ENCODE assay signal across 21 mouse cellular contexts in genomic region chr3:94382308-94382707, GRCm38 (mm10). TPM values are rescaled to one million over a fixed set of nuclear protein-coding genes. Genes with fewer than 3 reads are reported as not detected.
DNase-seq lines count a peak whose midpoint lies in the region; ATAC-seq lines count a peak whose summit lies in the region.
"Had no signal": no experiment of that assay in that cellular context is flagged by ENCODE, and none has a peak within 500 bp of the region (broad histone marks: within the 10 kb centered on the region; RNA-seq: fewer than 3 reads in every experiment).

No protein-coding gene starts in this region.

- H3K4me2 ChIP-seq in heart, embryonic 16.5 days (ENCODE audit: low read depth, low read length) = no peak overlapping the region
- no peak overlapping the region for H3K4me2 ChIP-seq in hindbrain, embryonic 16.5 days (ENCODE audit: low read length)
- H3K4me2 ChIP-seq: forebrain, embryonic 13.5 days; heart, embryonic 13.5 days; hindbrain, embryonic 13.5 days had no signal

- no peak overlapping the region for H3K27ac ChIP-seq in heart, embryonic 16.5 days (ENCODE audit: low read length)
- no peak overlapping the region for H3K27ac ChIP-seq in hindbrain, embryonic 16.5 days (ENCODE audit: low read depth, low read length)
- H3K27ac ChIP-seq: embryonic facial prominence, embryonic 10.5 days; forebrain, embryonic 13.5 days; heart, embryonic 13.5 days; hindbrain, embryonic 13.5 days had no signal

- H3K27me3 ChIP-seq in heart, embryonic 16.5 days (ENCODE audit: control insufficient read depth, insufficient read depth, low read length) = no peaks in the 10 kb centered on the region
- no peaks in the 10 kb centered on the region for H3K27me3 ChIP-seq in hindbrain, embryonic 16.5 days (replicated peaks; ENCODE audit: control insufficient read depth, insufficient read depth, low read length)
- H3K27me3 ChIP-seq: forebrain, embryonic 13.5 days had no signal

- no peak overlapping the region for H3K4me3 ChIP-seq in heart, embryonic 16.5 days (ENCODE audit: low read length)
- H3K4me3 ChIP-seq in hindbrain, embryonic 16.5 days (ENCODE audit: low read length) = no peak overlapping the region
- H3K4me3 ChIP-seq: embryonic facial prominence, embryonic 10.5 days; forebrain, embryonic 13.5 days; heart, embryonic 13.5 days; hindbrain, embryonic 13.5 days had no signal

- H3K4me1 ChIP-seq in heart, embryonic 16.5 days (ENCODE audit: control insufficient read depth, insufficient read depth, low read length) = no peaks in the 10 kb centered on the region
- no peaks in the 10 kb centered on the region for H3K4me1 ChIP-seq in hindbrain, embryonic 16.5 days (ENCODE audit: control insufficient read depth, insufficient read depth, low read depth, low read length)
- H3K4me1 ChIP-seq: forebrain, embryonic 13.5 days had no signal

- H3K36me3 ChIP-seq in heart, embryonic 16.5 days (ENCODE audit: control insufficient read depth, insufficient read depth) = no peaks in the 10 kb centered on the region
- H3K36me3 ChIP-seq in hindbrain, embryonic 16.5 days (ENCODE audit: control insufficient read depth, insufficient read depth, low read length) = no peaks in the 10 kb centered on the region
- H3K36me3 ChIP-seq: embryonic facial prominence, embryonic 10.5 days; heart, embryonic 13.5 days; hindbrain, embryonic 13.5 days had no signal

- H3K9me3 ChIP-seq in heart, embryonic 16.5 days (replicated peaks; ENCODE audit: control insufficient read depth, low read length) = no peaks in the 10 kb centered on the region
- no peaks in the 10 kb centered on the region for H3K9me3 ChIP-seq in hindbrain, embryonic 16.5 days (ENCODE audit: control insufficient read depth, low read length)
- H3K9me3 ChIP-seq: embryonic facial prominence, embryonic 10.5 days; forebrain, embryonic 13.5 days; heart, embryonic 13.5 days; hindbrain, embryonic 13.5 days had no signal

- WGBS in heart, embryonic 16.5 days = 56% methylated on average over 5 of the region's 5 CpGs
- WGBS in hindbrain, embryonic 16.5 days = 85% methylated on average over 5 of the region's 5 CpGs

- H3K9ac ChIP-seq in heart, embryonic 16.5 days (ENCODE audit: low read length) = no peak overlapping the region
- H3K9ac ChIP-seq in hindbrain, embryonic 16.5 days (ENCODE audit: low read depth, low read length) = no peak overlapping the region
- H3K9ac ChIP-seq: forebrain, embryonic 13.5 days; heart, embryonic 13.5 days; hindbrain, embryonic 13.5 days had no signal

- no peak for DNase-seq in heart, adult 11 months
- peak; percentile 80 for DNase-seq in thymus, postnatal 14 days
- no peak for DNase-seq in left cerebral cortex, adult 8-10 months (ENCODE audit: low spot score in 2 of 2)
- no peak for DNase-seq in gastrocnemius, postnatal 4 days (ENCODE audit: low spot score in 2 of 2)
- DNase-seq: adrenal gland, postnatal 10 days; cerebellum, adult 11 months; cerebellum, adult 8-10 months; cerebellum, postnatal 14 days; gastrocnemius, postnatal 10 days; heart, postnatal 10 days; heart, postnatal 4 days had no signal

- peak; percentile 28; the same call in 1 of the 2 replicates for ATAC-seq in heart, embryonic 16.5 days (replicated peaks; ENCODE audit: extremely low read depth, insufficient read depth, low FRiP score)
- 0 out of 2 replicates have a peak, but pooled peaks have one; percentile 19 for ATAC-seq in megakaryocyte progenitor cell, adult 5-6 weeks (replicated peaks; ENCODE audit: poor library complexity)
- ATAC-seq in hindbrain, embryonic 16.5 days = no peak
- ATAC-seq: forebrain, embryonic 13.5 days had no signal

RNA-seq across cellular contexts. Expression of gene Rorc, which starts 9.7 kb away (rescaled TPM):
- 10.1 and 15.1 TPM in 2 replicates for polyA plus RNA-seq in heart, embryonic 16.5 days (2015; fragmentation: Nextera tagmentation; extraction: Ambion mirVana)
- total RNA-seq in megakaryocyte progenitor cell, adult 5-6 weeks (2015) = 0.05 and 0.15 TPM in 2 replicates
- 0.44 TPM in 1 of 2 replicates, not detected in the other for total RNA-seq in megakaryocyte progenitor cell, adult 5-6 weeks (2017)
- polyA plus RNA-seq in hindbrain, embryonic 16.5 days (2015; fragmentation: Nextera tagmentation; extraction: Ambion mirVana) = 0.36 and 0.54 TPM in 2 replicates
- total RNA-seq in left cerebral cortex, adult 8-10 months (2022) = 1 to 10 TPM; 1.3 to 2.6 (median 2.0) TPM
- total RNA-seq in gastrocnemius, postnatal 4 days (2021) = 10 to 100 TPM; 21.5 to 22.9 TPM
- total RNA-seq: MEL had no signal

RNA-seq across cellular contexts. Expression of gene Lingo4, which starts 16.0 kb away (rescaled TPM):
- polyA plus RNA-seq in heart, embryonic 16.5 days (2015; fragmentation: Nextera tagmentation; extraction: Ambion mirVana) = 0.27 and 0.46 TPM in 2 replicates
- total RNA-seq in megakaryocyte progenitor cell, adult 5-6 weeks (2015) = not detected in 2 replicates
- not detected in 2 replicates for total RNA-seq in megakaryocyte progenitor cell, adult 5-6 weeks (2017)
- polyA plus RNA-seq in hindbrain, embryonic 16.5 days (2015; fragmentation: Nextera tagmentation; extraction: Ambion mirVana) = 1.7 and 2.3 TPM in 2 replicates
- total RNA-seq in left cerebral cortex, adult 8-10 months (2022) = 1 to 10 TPM in 3 of 4 experiments, under 1 TPM in 1; 0.97 to 1.2 (median 1.1) TPM
- total RNA-seq in gastrocnemius, postnatal 4 days (2021) = under 1 TPM; 0.34 to 0.39 TPM
- total RNA-seq: MEL had no signal

RNA-seq across cellular contexts. Expression of gene C2cd4d, which starts 20.1 kb away (rescaled TPM):
- polyA plus RNA-seq in heart, embryonic 16.5 days (2015; fragmentation: Nextera tagmentation; extraction: Ambion mirVana) = 0.22 and 0.54 TPM in 2 replicates
- total RNA-seq in megakaryocyte progenitor cell, adult 5-6 weeks (2015) = not detected in 2 replicates
- not detected in 2 replicates for total RNA-seq in megakaryocyte progenitor cell, adult 5-6 weeks (2017)
- 1.6 and 1.8 TPM in 2 replicates for polyA plus RNA-seq in hindbrain, embryonic 16.5 days (2015; fragmentation: Nextera tagmentation; extraction: Ambion mirVana)
- under 1 TPM in 2 of 4 experiments, not detected in 2; 0.25 to 0.58 TPM for total RNA-seq in left cerebral cortex, adult 8-10 months (2022)
- under 1 TPM; 0.47 to 0.64 TPM for total RNA-seq in gastrocnemius, postnatal 4 days (2021)
- total RNA-seq: heart, postnatal 4 days; MEL had no signal
- polyA plus RNA-seq: C2C12 had no signal

RNA-seq across cellular contexts. Expression of gene Tdrkh, which starts 30.8 kb away (rescaled TPM):
- 10.1 and 12.2 TPM in 2 replicates for polyA plus RNA-seq in heart, embryonic 16.5 days (2015; fragmentation: Nextera tagmentation; extraction: Ambion mirVana)
- 12.7 and 13.2 TPM in 2 replicates for total RNA-seq in megakaryocyte progenitor cell, adult 5-6 weeks (2015)
- total RNA-seq in megakaryocyte progenitor cell, adult 5-6 weeks (2017) = 3.9 and 5.5 TPM in 2 replicates
- 51.1 and 54.8 TPM in 2 replicates for polyA plus RNA-seq in hindbrain, embryonic 16.5 days (2015; fragmentation: Nextera tagmentation; extraction: Ambion mirVana)
- total RNA-seq in left cerebral cortex, adult 8-10 months (2022) = 10 to 100 TPM; 38.3 to 42.1 (median 41.7) TPM
- 10 to 100 TPM; 11.0 to 14.0 TPM for total RNA-seq in gastrocnemius, postnatal 4 days (2021)
- total RNA-seq: MEL had no signal

RNA-seq across cellular contexts. Expression of gene Them5, which starts 40.4 kb away (rescaled TPM):
- polyA plus RNA-seq in heart, embryonic 16.5 days (2015; fragmentation: Nextera tagmentation; extraction: Ambion mirVana) = 0.14 TPM in 1 of 2 replicates, not detected in the other
- not detected in 2 replicates for total RNA-seq in megakaryocyte progenitor cell, adult 5-6 weeks (2015)
- total RNA-seq in megakaryocyte progenitor cell, adult 5-6 weeks (2017) = not detected in 2 replicates
- polyA plus RNA-seq in hindbrain, embryonic 16.5 days (2015; fragmentation: Nextera tagmentation; extraction: Ambion mirVana) = 0.29 TPM in 1 of 2 replicates, not detected in the other
- total RNA-seq in left cerebral cortex, adult 8-10 months (2022) = not detected
- under 1 TPM in 1 of 2 experiments, not detected in 1; 0.21 TPM for total RNA-seq in gastrocnemius, postnatal 4 days (2021)
- total RNA-seq: adrenal gland, postnatal 10 days; adrenal gland, postnatal 4 days; gastrocnemius, postnatal 10 days; heart, postnatal 10 days; heart, postnatal 4 days; MEL had no signal
- polyA plus RNA-seq: C2C12; heart, embryonic 13.5 days had no signal

Comparison
In these comparisons a context has a peak if more than half of its experiments do, and no peak if none do; other contexts are left out.
1. RNA of gene Rorc, which starts 9.7 kb away (total RNA-seq): 21.5 to 22.9 TPM in gastrocnemius, postnatal 4 days; 1.3 to 2.6 TPM in left cerebral cortex, adult 8-10 months and 0.05 to 0.44 TPM in megakaryocyte progenitor cell, adult 5-6 weeks; every median in the first group is over 4 times any median in the second.